Mouse (Mus musculus) embryonic facial prominence, embryonic 10.5 days (tissue): ENCODE measurements around the gene Mrpl18. TPM values are rescaled to one million over a fixed set of nuclear protein-coding genes. Genes with fewer than 3 reads are reported as not detected.
A peak's percentile ranks its signal among the peaks of the same experiment; 100 is the strongest.

Experiments used
- DNase-seq: peaks from one replicate; pipeline ENCODE4 v3.0.0-alpha.2; 2017; ENCODE audit warnings: low spot score
- H3K27ac ChIP-seq: fragments of 300-500 bp; sonication (generic); replicated peaks from 2 replicates; pipeline ENCODE4 v1.5.1; 2016; ENCODE audit warnings: mild to moderate bottlenecking
- H3K27me3 ChIP-seq: fragments of 300-500 bp; sonication (generic); replicated peaks from 2 replicates; pipeline ENCODE4 v1.6.1; 2016; ENCODE audit warnings: low read depth, mild to moderate bottlenecking; ENCODE audit not compliant: poor library complexity, severe bottlenecking
- H3K36me3 ChIP-seq: fragments of 300-500 bp; sonication (generic); replicated peaks from 2 replicates; pipeline ENCODE4 v1.6.1; 2016; ENCODE audit warnings: mild to moderate bottlenecking, moderate library complexity
- H3K4me1 ChIP-seq: fragments of 300-500 bp; sonication (generic); 2 replicates; pipeline ENCODE4 v1.6.1; 2016
- H3K4me3 ChIP-seq: fragments of 300-500 bp; sonication (generic); 2 replicates; pipeline ENCODE4 v1.5.1; 2016; ENCODE audit warnings: mild to moderate bottlenecking, moderate library complexity
- H3K9me3 ChIP-seq: fragments of 300-500 bp; sonication (generic); 2 replicates; pipeline ENCODE4 v1.6.1; 2016; ENCODE audit warnings: mild to moderate bottlenecking
- WGBS: fragments of 180-500 bp; shearing (Covaris S2); methylation state at CpG from one replicate; pipeline ENCODE4 v1.1.7; 2016; 5-methylcytosine and 5-hydroxymethylcytosine counted together
- microRNA-seq: library from miRNA; unstranded; fragments of <30 nt; microRNA quantifications from one replicate; pipeline ENCODE4, GENCODE M21; 2017
- polyA plus RNA-seq: library from polyadenylated mRNA; unstranded; fragments of >200 nt; fragmentation: Nextera tagmentation; extraction: Ambion mirVana; gene quantifications from 2 replicates; pipeline ENCODE4 v1.2.1, GENCODE M21; 2016

Mrpl18 gene
- polyA plus RNA-seq, 1 experiment from 2014 or later: 200 TPM

- Histone ChIP-seq H3K4me1 (peaks cover 53% of the 10 kb centered on the region), H3K9me3 (no peaks in the 10 kb centered on the region), H3K27me3 (peaks cover 13% of the 10 kb centered on the region; the same call in 1 of the 2 replicates), H3K4me3 (no peak overlapping the region), H3K27ac (no peak overlapping the region), H3K36me3 (no peaks in the 10 kb centered on the region)
- DNase-seq: no peak
- 64% methylated on average over 16 of the region's 16 CpGs for WGBS
Observed at GRCm38 (mm10) chr17:12872275-12873028, 43.7 kb downstream of the Mrpl18 start.

- H3K4me3 ChIP-seq: no peak overlapping the region
- no peaks in the 10 kb centered on the region for H3K36me3 ChIP-seq
- H3K9me3 ChIP-seq: no peaks in the 10 kb centered on the region
- no peak for DNase-seq
- peaks cover 53% of the 10 kb centered on the region for H3K4me1 ChIP-seq
- peaks cover 13% of the 10 kb centered on the region; the same call in 1 of the 2 replicates for H3K27me3 ChIP-seq
- 0 out of 2 replicates have a peak overlapping the region, but pooled peaks have one; percentile 44 for H3K27ac ChIP-seq
- WGBS: 29% methylated on average over 4 of the region's 4 CpGs
Observed at GRCm38 (mm10) chr17:12868640-12869039, 47.5 kb downstream of the Mrpl18 start.

GRCm38 (mm10) chr17:12868043-12868442 lies 48.1 kb downstream of the Mrpl18 start, which contains the start of gene Mas1:
TSS of gene Mas1 (minus strand) at chr17:12868143.
- WGBS: 53% methylated on average over 2 of the region's 2 CpGs
- H3K4me3 ChIP-seq: no peak within 1 kb of the TSS
- no peaks in the 10 kb centered on the region for H3K9me3 ChIP-seq
- peaks cover 47% of the 10 kb centered on the region for H3K4me1 ChIP-seq
- 0 out of 2 replicates have a peak within 1 kb of the TSS, but pooled peaks have one; percentile 44 for H3K27ac ChIP-seq
- H3K36me3 ChIP-seq: no peaks in the 10 kb centered on the region
- H3K27me3 ChIP-seq: peaks cover 13% of the 10 kb centered on the region; the same call in 1 of the 2 replicates
- DNase-seq: no peak

- Histone ChIP-seq H3K4me1 (peaks cover 35% of the 10 kb centered on the region), H3K4me3 (no peak overlapping the region), H3K36me3 (no peaks in the 10 kb centered on the region), H3K27ac (no peak overlapping the region), H3K9me3 (no peaks in the 10 kb centered on the region), H3K27me3 (peaks cover 11% of the 10 kb centered on the region; the same call in 1 of the 2 replicates)
- DNase-seq: no peak
- WGBS: 85% methylated on average over 10 of the region's 10 CpGs
Observed at GRCm38 (mm10) chr17:12866853-12867252, 49.3 kb downstream of the Mrpl18 start.

GRCm38 (mm10) chr17:12865407-12865806 lies 50.7 kb downstream of the Mrpl18 start:
- H3K36me3 ChIP-seq: no peaks in the 10 kb centered on the region
- no peak for DNase-seq
- WGBS: 69% methylated on average over 3 of the region's 3 CpGs
- H3K27ac ChIP-seq: no peak overlapping the region
- 0 out of 2 replicates have a peak, but pooled peaks cover 2% of the 10 kb centered on the region for H3K27me3 ChIP-seq
- H3K4me1 ChIP-seq: peaks cover 26% of the 10 kb centered on the region
- H3K4me3 ChIP-seq: no peak overlapping the region
- H3K9me3 ChIP-seq: no peaks in the 10 kb centered on the region

- Histone ChIP-seq H3K4me3 (no peak overlapping the region), H3K9me3 (no peaks in the 10 kb centered on the region), H3K36me3 (no peaks in the 10 kb centered on the region), H3K27me3 (no peaks in the 10 kb centered on the region), H3K4me1 (peaks cover 14% of the 10 kb centered on the region), H3K27ac (no peak overlapping the region)
- no peak for DNase-seq
Observed at GRCm38 (mm10) chr17:12864111-12864510, 52.0 kb downstream of the Mrpl18 start.

Small RNA genes within 50 kb of the gene (microRNA-seq; reads per million reads assigned to microRNA genes)
- not detected for gene Gm24085

Other genes with a start within 250 kb of the Mrpl18 start
- gene Slc22a1, start 240.5 kb downstream of the Mrpl18 start, polyA plus RNA-seq: not detected in 2 replicates
- gene Igf2r, start 146.7 kb downstream of the Mrpl18 start, polyA plus RNA-seq: 25.9 and 27.2 TPM in 2 replicates
- gene Mas1, start 48.2 kb downstream of the Mrpl18 start, polyA plus RNA-seq: 0.44 and 0.72 TPM in 2 replicates
- gene Mrgprh, start 40.3 kb downstream of the Mrpl18 start, polyA plus RNA-seq: not detected in 2 replicates
- gene Pnldc1, start 6.1 kb downstream of the Mrpl18 start, polyA plus RNA-seq: 2.4 and 3.4 TPM in 2 replicates
- gene Tcp1, start 644 bp downstream of the Mrpl18 start, polyA plus RNA-seq: 548 and 551 TPM in 2 replicates
- 0.98 and 1.3 TPM in 2 replicates for gene Acat3, start 24.3 kb upstream of the Mrpl18 start, polyA plus RNA-seq
- 348 and 367 TPM in 2 replicates for gene Acat2, start 44.4 kb upstream of the Mrpl18 start, polyA plus RNA-seq
- 148 and 153 TPM in 2 replicates for gene Wtap, start 77.8 kb upstream of the Mrpl18 start, polyA plus RNA-seq
- 95.4 and 101 TPM in 2 replicates for gene Sod2, start 90.5 kb upstream of the Mrpl18 start, polyA plus RNA-seq
- gene Gpr31b, start 136.0 kb upstream of the Mrpl18 start, polyA plus RNA-seq: not detected in 2 replicates
- gene Tcp10b, start 144.8 kb upstream of the Mrpl18 start, polyA plus RNA-seq: not detected in 2 replicates
- not detected in 2 replicates for gene Unc93a, start 215.5 kb upstream of the Mrpl18 start, polyA plus RNA-seq